Mouse (Mus musculus): ENCODE measurements around the gene Kctd2. TPM values are rescaled to one million over a fixed set of nuclear protein-coding genes. Genes with fewer than 3 reads are reported as not detected.
A peak's percentile ranks its signal among the peaks of the same experiment; 100 is the strongest.

Gene Kctd2
- 30.0 and 33.0 TPM in 2 replicates for polyA plus RNA-seq (2016; fragmentation: Nextera tagmentation; extraction: Ambion mirVana)

DNA sequence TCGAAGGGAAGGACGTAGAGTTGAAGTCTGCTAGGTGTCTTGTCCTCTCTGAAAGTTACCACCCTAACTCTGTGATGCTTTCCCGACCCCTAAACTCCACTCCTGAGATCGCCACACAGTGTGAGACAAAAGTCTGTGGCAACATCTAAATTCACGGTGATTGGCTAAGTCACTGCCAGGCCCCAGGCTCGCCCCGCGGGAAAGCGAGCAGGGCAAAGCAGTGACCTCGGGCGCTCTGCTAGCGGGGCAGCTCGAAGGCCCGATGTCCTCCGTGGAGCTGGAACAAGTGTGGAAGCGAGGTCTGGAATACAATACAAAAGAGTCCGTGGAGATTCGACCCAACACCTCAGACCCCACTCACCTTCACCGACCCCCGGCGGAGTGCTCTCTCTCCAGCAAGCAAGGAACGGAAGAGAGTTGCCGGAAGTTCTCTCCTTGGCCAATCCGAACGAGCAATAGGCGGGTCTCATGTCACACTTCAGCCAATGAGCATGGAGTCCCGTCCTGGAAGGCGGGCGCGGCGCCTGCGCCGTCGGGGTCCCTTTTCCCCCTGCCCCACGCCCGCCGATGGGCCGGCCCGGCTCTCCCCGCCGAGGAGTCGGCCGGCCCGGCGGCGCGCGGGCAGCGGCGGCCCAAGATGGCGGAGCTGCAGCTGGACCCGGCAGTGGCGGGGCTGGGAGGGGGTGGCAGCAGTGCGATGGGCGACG lies at the start of gene Kctd2, which contains the start of gene Atp5h:
TSS of gene Kctd2 (plus strand) at position 598 of the 707 bp plus-strand sequence.
TSS of gene Atp5h (minus strand) at position 432 of the 707 bp plus-strand sequence.
- peak within 1 kb of the TSS; percentile 94 for H3K27ac ChIP-seq
- no peaks in the 10 kb centered on the region for H3K27me3 ChIP-seq
- H3K9ac ChIP-seq, result peak within 1 kb of the TSS; percentile 98
- peak; percentile 98 for ATAC-seq (ENCODE audit: low FRiP score)
- H3K4me3 ChIP-seq, result peak within 1 kb of the TSS; percentile 97
- H3K9me3 ChIP-seq (replicated peaks), result no peaks in the 10 kb centered on the region
- peak within 1 kb of the TSS; percentile 98 for H3K4me2 ChIP-seq (replicated peaks)
- under 1% methylated on average over 44 of the region's 56 CpGs for WGBS
- H3K4me1 ChIP-seq, result peaks cover 23% of the 10 kb centered on the region
- H3K36me3 ChIP-seq, result peaks cover 41% of the 10 kb centered on the region

GRCm38 (mm10) chr11:115370368-115370767 lies 49.6 kb upstream of the Kctd2 start:
- H3K9ac ChIP-seq, result no peak overlapping the region
- no peak overlapping the region for H3K4me3 ChIP-seq
- H3K4me2 ChIP-seq (replicated peaks), result no peak overlapping the region
- H3K9me3 ChIP-seq (replicated peaks), result no peaks in the 10 kb centered on the region
- ATAC-seq (ENCODE audit: low FRiP score), result no peak
- H3K4me1 ChIP-seq, result peaks cover 29% of the 10 kb centered on the region
- 60% methylated on average over 7 of the region's 7 CpGs for WGBS
- no peak overlapping the region for H3K27ac ChIP-seq
- peaks cover 71% of the 10 kb centered on the region for H3K27me3 ChIP-seq
- no peaks in the 10 kb centered on the region for H3K36me3 ChIP-seq

- no peaks in the 10 kb centered on the region for H3K36me3 ChIP-seq
- 50% methylated on average over 8 of the region's 8 CpGs for WGBS
- no peak for ATAC-seq (ENCODE audit: low FRiP score)
- H3K4me1 ChIP-seq, result peaks cover 23% of the 10 kb centered on the region
- no peak overlapping the region for H3K4me2 ChIP-seq (replicated peaks)
- H3K4me3 ChIP-seq, result no peak overlapping the region
- H3K27ac ChIP-seq, result no peak overlapping the region
- no peak overlapping the region for H3K9ac ChIP-seq
- peaks cover 66% of the 10 kb centered on the region for H3K27me3 ChIP-seq
- no peaks in the 10 kb centered on the region for H3K9me3 ChIP-seq (replicated peaks)
These were observed 48.6 kb upstream of the Kctd2 start for GRCm38 (mm10) chr11:115371354-115371753.

DNA sequence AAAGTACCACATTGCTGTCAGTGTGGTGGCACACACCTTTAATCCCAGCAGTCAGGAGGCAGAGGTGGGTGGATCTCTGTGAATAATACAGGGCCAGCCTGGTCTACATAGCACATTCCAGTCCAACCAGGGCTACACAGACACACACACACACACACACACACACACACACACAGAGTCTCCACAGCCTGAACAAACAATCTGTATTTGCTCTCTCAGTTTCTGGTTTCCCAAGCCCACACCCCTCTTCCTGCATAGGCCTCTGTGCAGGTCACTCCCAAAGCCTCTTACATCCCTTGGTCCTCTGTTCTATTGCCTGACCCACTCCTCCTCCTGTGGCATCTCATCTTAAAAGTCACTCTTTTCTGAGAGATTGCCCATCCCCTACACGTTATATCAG lies 47.9 kb upstream of the Kctd2 start:
- H3K27me3 ChIP-seq, result peaks cover 63% of the 10 kb centered on the region
- WGBS, result 65% methylated on average over 1 of the region's 1 CpGs
- H3K4me2 ChIP-seq (replicated peaks), result no peak overlapping the region
- H3K4me3 ChIP-seq, result no peak overlapping the region
- no peak overlapping the region for H3K9ac ChIP-seq
- no peak for ATAC-seq (ENCODE audit: low FRiP score)
- H3K27ac ChIP-seq, result no peak overlapping the region
- peaks cover 16% of the 10 kb centered on the region for H3K4me1 ChIP-seq
- no peaks in the 10 kb centered on the region for H3K36me3 ChIP-seq
- no peaks in the 10 kb centered on the region for H3K9me3 ChIP-seq (replicated peaks)

DNA sequence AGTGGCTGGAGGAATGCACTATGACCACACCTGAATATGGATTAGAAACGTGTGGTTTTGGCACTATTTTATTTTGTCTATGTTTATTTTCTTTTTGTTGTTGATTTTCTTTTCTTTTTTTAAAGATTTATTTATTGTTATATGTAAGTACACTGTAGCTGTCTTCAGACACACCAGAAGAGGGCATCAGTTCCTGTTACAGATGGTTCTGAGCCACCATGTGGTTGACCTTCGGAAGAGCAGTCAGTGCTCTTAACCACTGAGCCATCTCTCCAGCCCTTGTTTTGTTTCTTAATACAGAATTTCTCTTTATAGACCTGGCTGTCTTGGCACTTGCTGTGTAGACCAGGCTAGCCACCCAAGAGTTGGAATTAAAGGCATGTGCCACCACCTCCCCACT lies 47.2 kb upstream of the Kctd2 start:
- no peak for ATAC-seq (ENCODE audit: low FRiP score)
- Histone ChIP-seq H3K9ac (no peak overlapping the region), H3K27me3 (peaks cover 63% of the 10 kb centered on the region), H3K4me3 (no peak overlapping the region), H3K36me3 (no peaks in the 10 kb centered on the region), H3K4me2 (replicated peaks) (no peak overlapping the region), H3K4me1 (peaks cover 14% of the 10 kb centered on the region), H3K9me3 (replicated peaks) (no peaks in the 10 kb centered on the region), H3K27ac (no peak overlapping the region)
- 35% methylated on average over 2 of the region's 2 CpGs for whole genome bisulfite sequencing

- Histone ChIP-seq H3K9me3 (replicated peaks) (no peaks in the 10 kb centered on the region), H3K4me3 (peak overlapping the region; percentile 36), H3K27ac (peak overlapping the region; percentile 5; the same call in 1 of the 2 replicates), H3K36me3 (no peaks in the 10 kb centered on the region), H3K4me1 (peaks cover 14% of the 10 kb centered on the region), H3K9ac (peak overlapping the region; percentile 55), H3K4me2 (replicated peaks) (peak overlapping the region; percentile 76), H3K27me3 (peaks cover 56% of the 10 kb centered on the region)
- peak; percentile 40 for ATAC-seq (ENCODE audit: low FRiP score)
- 2% methylated on average over 30 of the region's 30 CpGs for WGBS
These were observed 45.9 kb upstream of the Kctd2 start for GRCm38 (mm10) chr11:115373805-115374694.

- no peak for ATAC-seq (ENCODE audit: low FRiP score)
- peaks cover 53% of the 10 kb centered on the region for H3K27me3 ChIP-seq
- no peaks in the 10 kb centered on the region for H3K9me3 ChIP-seq (replicated peaks)
- H3K4me1 ChIP-seq, result peaks cover 14% of the 10 kb centered on the region
- no peak overlapping the region for H3K27ac ChIP-seq
- no peaks in the 10 kb centered on the region for H3K36me3 ChIP-seq
- H3K4me3 ChIP-seq, result peak overlapping the region; percentile 36
- peak overlapping the region; percentile 76 for H3K4me2 ChIP-seq (replicated peaks)
- no peak overlapping the region for H3K9ac ChIP-seq
- WGBS, result 69% methylated on average over 12 of the region's 12 CpGs
These were observed 45.1 kb upstream of the Kctd2 start for GRCm38 (mm10) chr11:115374695-115375425.

DNA sequence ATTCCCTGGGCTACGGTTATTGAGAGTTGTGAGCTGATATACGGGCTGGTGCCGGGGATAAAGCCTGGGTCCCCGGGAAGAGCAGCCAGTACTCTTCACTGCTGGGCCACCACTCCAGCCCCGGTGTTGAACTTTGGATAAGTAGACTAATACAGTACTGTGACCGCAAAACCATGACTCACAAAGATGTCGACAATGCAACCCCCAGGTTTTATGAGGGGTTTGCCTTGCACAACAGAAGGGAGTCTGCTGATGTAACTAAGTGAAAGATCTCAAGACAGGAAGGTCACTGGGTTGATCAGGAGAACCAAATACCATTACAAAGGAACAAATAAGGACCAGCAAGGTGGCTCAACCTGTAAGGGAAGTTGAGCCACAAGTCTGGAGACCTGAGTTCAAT lies 43.2 kb upstream of the Kctd2 start:
- 79% methylated on average over 7 of the region's 7 CpGs for WGBS
- Histone ChIP-seq H3K9me3 (replicated peaks) (no peaks in the 10 kb centered on the region), H3K9ac (no peak overlapping the region), H3K4me1 (peaks cover 18% of the 10 kb centered on the region), H3K36me3 (no peaks in the 10 kb centered on the region), H3K4me2 (replicated peaks) (no peak overlapping the region), H3K4me3 (no peak overlapping the region), H3K27me3 (peaks cover 40% of the 10 kb centered on the region), H3K27ac (no peak overlapping the region)
- no peak for ATAC-seq (ENCODE audit: low FRiP score)

GRCm38 (mm10) chr11:115377254-115377653 lies 42.7 kb upstream of the Kctd2 start:
- 89% methylated on average over 4 of the region's 4 CpGs for WGBS
- H3K9ac ChIP-seq, result no peak overlapping the region
- H3K4me2 ChIP-seq (replicated peaks), result no peak overlapping the region
- H3K9me3 ChIP-seq (replicated peaks), result no peaks in the 10 kb centered on the region
- H3K36me3 ChIP-seq, result no peaks in the 10 kb centered on the region
- H3K4me1 ChIP-seq, result peaks cover 18% of the 10 kb centered on the region
- peaks cover 36% of the 10 kb centered on the region for H3K27me3 ChIP-seq
- no peak overlapping the region for H3K27ac ChIP-seq
- ATAC-seq (ENCODE audit: low FRiP score), result no peak
- H3K4me3 ChIP-seq, result no peak overlapping the region

DNA sequence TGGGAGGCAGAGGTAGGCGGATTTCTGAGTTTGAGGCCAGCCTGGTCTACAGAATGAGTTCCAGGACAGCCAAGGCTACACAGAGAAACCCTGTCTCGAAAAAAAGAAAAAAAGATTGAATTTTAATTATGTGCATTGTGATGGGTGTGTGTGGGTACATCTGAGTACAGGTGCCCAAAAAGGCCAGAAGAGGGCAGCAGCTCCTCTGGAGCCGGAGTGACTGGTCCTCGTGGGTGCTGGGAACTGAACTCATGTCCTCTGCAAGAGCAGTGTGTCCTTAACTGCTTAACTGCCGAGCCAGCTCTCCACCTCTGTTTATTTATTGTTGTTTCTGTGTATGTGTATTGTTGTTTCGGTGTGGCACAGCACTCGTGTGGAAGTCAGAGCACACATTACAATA lies 42.1 kb upstream of the Kctd2 start:
- Histone ChIP-seq H3K9me3 (replicated peaks) (no peaks in the 10 kb centered on the region), H3K9ac (no peak overlapping the region), H3K4me3 (no peak overlapping the region), H3K27me3 (peaks cover 35% of the 10 kb centered on the region), H3K27ac (no peak overlapping the region), H3K4me2 (replicated peaks) (no peak overlapping the region), H3K4me1 (peaks cover 23% of the 10 kb centered on the region), H3K36me3 (no peaks in the 10 kb centered on the region)
- 83% methylated on average over 7 of the region's 7 CpGs for WGBS
- no peak for ATAC-seq (ENCODE audit: low FRiP score)

DNA sequence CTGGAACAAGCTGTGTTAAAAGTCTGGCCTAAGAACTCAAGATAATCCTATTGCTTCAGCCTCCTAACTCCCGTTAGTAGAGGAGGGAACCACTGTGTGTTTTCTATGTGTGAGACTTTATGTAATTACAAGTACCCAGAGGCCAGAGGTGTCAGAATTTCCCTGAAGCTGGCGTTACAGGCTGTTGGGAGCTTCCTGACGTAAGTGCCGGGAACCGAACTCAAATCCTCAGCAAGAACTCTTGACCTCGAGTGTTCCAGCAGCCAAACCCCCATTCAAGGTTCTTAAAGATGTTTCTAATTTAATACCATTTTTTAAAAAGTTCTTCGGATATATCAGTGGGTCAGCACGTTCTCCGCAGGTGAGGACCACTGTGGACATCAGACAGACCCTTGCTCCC lies 38.7 kb upstream of the Kctd2 start:
- Histone ChIP-seq H3K27me3 (peaks cover 7% of the 10 kb centered on the region; the same call in 1 of the 2 replicates), H3K9ac (no peak overlapping the region; the same call in 1 of the 2 replicates), H3K4me2 (replicated peaks) (peak overlapping the region; percentile 60), H3K4me1 (peaks cover 41% of the 10 kb centered on the region), H3K4me3 (peak overlapping the region; percentile 91), H3K36me3 (no peaks in the 10 kb centered on the region), H3K27ac (peak overlapping the region; percentile 95; the same call in 1 of the 2 replicates), H3K9me3 (replicated peaks) (no peaks in the 10 kb centered on the region)
- WGBS, result 13% methylated on average over 9 of the region's 9 CpGs
- ATAC-seq (ENCODE audit: low FRiP score), result no peak
